Mouse (Mus musculus) adrenal gland, adult (tissue): ENCODE data around the gene Eif4g1.

Experiments
- DNase-seq, 2 experiments: peaks; one replicate each; pipeline ENCODE4 v3.0.0; 2022 to 2023; ENCODE audit warnings: low spot score in 1 of 2; ENCODE audit not compliant: inconsistent age in 2 of 2

The Eif4g1 gene

DNA sequence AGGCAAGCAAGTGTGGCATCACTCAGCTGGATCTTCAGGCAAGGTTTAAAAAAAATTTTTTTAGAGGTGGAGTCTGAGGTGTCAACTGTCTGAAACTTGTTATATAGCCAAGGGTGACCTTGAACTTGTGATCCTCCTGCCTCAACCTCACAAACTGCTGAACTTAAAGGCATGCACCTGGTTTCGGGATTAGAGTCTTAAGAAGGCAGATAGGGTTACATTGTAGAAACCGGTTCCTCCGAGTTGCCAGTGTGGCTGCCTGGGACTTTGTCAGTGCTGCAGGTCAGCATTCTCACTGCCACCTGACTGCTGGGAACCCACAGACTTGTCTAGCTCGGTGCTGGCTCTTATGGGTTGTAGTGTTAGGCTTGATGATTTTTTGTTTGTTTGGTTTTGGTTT is 55.1 kb downstream of the Eif4g1 start:
- DNase-seq, result no peak

DNA sequence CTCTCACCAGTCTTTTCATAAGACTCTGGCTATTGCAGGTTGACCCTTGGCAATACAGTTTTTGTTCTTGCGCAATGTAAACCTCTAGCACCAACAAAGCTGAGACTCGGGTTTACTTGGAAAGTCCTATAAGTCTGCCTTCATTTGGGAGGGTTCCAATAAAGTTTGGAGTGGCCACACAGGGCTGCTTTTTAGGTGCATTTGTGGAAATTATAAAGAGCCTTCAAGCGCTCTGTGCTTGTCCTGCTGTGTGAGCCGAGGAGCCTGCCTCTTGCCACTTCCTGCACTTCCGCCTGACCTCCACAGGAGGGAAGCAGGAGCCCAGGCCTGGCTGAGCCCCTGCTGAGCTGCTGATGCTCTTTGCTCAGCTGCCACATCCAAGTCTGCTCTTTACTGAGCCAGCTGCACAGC is 56.2 kb downstream of the Eif4g1 start:
- peak; percentile 82 to 90 for DNase-seq

DNA sequence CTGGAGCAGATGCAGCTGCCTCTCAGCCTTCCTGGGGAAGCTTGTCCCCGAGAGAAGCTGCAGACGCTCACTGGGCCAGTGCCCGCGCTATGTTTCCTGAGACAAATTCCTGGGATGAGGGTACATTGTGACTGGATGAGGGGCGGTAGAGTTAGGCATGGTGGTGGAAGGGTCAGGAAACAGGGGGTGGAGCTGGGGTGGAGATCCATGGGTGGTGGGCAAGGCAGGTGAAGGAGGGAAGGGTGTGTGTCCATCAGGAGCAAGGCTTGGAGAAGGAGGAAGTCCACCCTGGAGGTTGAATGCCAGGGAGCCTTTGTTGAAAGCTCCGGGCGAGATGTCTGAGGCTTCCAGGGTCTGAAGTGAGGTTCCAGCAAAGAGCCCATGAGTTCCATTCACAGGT is 57.2 kb downstream of the Eif4g1 start:
- no peak for DNase-seq

DNA sequence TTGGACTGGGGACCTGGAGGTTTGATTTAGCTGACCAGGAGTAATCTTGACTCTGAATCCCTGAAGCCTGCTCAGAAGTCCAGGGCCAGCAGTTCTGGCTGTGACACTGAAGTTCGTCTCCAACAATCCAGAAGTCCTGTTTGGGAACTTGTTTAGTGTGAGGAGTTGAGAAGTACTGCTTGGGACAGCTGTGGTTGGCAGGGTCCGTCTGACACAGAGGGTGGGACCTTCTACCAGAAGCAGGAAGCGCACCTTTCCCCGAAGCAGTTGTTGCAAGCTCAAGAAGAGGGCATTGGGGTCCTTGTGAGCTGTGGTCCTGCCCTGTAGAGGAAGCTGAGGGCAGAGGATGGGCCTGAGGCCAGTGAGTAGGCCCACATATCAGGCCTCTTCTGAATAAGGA is 57.6 kb downstream of the Eif4g1 start:
- DNase-seq, result no peak

DNA sequence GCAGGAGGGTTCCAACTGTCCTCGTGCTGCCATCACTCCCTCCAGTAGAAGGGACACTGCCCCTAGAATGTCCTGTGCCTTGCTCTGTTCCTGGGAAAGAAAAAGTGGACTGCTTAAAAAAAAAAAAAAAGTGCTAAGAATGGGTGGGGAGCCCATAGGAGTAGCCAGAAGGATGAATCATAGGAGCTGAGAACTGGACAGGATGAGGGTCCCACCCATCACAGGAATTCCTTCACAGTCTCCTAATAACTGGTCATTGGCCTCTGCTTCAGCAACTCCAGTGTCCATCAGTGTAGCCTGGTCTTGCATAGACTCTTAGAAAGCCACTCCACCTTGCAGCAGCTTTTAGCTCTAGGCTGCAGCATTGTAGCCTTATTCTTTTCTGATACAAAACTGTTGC is 58.3 kb downstream of the Eif4g1 start:
- DNase-seq, result no peak

DNA sequence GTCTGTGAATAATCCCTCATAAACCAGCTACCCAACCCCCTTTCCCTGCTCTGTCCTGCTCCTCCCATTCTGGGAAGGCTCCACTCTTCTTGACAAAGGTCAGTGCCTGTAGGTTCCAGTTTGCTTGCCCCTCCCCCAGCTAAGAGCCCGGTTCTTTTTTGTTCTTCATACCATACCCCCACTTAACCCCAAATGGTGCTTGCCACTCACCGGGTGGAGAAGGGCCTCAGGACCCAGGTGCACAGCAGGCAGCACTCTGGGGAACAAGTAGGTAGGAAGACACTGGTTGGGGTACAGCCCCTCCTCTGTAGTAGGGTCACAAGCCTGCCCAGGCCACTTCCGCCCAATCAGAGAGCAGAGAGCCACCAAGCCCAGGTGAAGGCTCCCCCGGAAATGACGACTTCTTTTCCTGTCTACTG is 62.2 kb downstream of the Eif4g1 start:
- DNase-seq, result peak in 1 of 2 experiments; percentile 59

DNA sequence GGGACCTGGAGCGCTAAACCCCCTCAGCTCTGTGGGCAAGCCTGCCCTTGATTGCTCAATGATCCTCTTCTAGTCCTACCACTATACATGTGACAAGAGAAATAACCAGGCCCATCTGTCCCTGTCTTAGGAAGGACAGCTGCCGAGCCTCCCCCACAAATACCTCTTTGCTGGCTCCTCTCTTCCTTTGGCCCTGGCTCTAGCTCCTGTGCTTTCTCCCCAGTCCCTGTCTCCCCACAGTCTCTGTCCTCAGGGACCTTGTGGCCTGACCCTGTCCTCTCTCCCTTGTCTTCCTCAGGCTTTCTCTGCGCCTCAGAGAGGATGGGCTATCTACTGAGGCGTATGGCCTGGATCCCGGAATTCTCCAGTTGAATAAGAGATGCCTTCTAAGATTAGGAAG is 63.6 kb downstream of the Eif4g1 start:
- no peak for DNase-seq

DNA sequence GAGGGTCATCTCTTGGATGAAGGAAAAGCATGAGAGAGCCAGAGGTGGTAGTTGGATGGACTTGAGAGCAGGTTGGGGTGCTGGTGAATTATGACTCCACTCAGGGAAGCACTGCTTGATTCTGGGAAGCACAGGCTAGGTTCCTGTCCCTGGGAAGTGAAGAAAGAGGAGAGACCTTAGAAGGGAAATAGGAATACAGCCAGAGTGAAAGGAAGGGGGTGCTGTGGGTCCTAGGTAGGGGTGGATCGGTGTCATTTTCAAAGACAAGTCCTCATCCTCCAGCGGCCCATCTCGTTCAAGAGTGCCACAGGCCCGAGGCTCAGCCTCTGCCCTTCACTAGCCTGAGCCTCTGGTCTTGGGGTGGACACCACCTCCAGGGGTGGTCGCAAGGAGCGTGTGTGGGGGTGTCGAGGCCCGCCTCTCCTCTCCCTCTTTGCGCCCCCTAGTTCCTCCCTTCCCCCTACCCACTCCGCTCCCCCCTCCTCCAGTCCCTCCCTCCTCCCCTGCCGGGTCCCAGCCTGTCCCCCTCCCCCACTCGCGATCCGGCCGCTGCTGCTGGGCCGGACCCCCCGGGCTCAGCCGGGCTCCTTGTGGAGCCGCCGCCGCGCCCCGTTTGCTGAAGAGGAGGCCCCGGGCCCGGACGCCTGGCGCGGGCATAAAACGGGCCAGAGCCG is 64.3 kb downstream of the Eif4g1 start:
- peak in 1 of 2 experiments; percentile 65 for DNase-seq

DNA sequence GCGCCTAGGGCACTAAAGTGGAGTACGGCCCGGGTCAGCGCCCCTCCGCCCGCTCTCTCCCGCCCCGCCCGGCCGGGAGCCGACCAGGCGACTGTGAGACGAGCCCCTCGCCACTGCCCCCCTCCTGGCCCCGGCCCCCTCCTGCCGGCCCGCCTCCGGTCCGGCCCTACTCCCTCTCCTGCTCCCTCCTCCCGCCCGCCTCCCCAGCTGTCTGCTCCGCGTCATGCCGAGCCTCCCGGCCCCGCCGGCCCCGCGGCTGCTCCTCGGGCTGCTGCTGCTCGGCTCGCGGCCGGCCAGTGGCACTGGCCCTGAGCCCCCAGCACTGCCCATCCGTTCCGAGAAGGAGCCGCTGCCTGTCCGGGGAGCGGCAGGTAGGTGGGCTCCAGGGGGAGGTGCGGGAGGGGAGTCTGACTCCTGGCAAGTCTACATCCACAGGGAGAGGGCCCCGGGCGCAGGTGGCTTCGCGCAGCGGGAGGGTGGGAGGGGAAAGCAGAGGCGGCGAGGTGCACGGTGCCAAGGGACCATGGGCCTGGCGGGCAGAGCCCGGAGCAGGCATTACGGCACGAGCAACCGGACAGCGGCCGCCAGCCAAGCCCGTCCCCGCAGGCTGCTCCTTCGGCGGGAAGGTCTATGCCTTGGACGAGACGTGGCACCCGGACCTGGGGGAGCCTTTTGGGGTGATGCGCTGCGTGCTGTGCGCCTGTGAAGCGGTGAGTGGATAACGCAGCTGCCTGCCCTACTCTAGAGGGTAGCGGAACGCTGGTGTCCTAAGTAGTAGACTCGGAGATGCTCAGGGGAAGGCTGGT is 65.0 kb downstream of the Eif4g1 start, which contains the start of gene Chrd:
Gene Chrd, plus strand, starts transcription at position 203 of the 806 bp plus-strand sequence.
- DNase-seq, result peak; percentile 79 to 90

DNA sequence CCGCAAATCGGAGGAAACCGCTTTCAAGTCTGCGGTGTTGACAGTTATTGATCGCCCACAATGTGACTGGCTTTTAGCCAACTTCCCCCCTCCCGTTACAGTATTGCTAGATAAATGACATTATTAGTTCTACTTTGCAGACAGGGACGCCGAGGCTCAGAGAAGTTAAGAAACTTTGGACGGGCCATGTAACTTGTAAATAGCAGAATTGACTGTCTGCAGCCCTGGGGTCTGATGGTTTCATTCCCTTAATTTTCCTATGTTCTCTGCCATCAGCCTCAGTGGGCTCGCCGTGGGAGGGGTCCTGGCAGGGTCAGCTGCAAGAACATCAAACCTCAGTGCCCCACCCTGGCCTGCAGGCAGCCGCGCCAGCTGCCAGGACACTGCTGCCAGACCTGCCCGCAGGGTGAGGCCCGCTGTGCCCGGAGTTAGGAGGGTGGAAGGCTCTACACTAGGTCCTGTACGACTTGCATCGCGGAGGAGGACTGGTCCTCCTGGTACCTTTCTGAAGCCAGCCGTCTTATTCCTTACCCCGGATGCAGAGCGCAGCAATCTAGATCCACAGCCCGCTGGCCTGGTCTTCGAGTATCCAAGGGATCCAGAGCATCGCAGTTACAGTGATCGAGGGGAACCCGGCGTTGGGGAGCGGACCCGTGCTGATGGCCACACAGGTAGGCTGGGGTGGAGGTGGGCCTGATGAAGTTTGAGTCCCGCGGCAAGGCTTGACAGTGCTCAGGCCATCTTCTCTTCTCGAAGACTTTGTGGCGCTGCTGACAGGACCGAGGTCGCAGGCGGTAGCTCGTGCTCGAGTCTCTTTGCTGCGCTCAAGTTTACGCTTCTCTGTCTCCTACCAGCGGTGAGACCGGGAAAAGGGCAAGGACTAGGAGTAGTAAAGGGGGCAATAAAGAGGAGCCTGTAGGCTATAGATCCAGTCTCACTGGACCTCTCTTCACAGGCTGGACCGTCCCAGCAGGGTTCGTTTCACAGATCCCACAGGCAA is 65.9 kb downstream of the Eif4g1 start, which contains the start of gene Thpo:
Gene Thpo, minus strand, starts transcription at position 781 of the 1,000 bp plus-strand sequence.
- peak in 1 of 2 experiments; percentile 54 for DNase-seq

DNA sequence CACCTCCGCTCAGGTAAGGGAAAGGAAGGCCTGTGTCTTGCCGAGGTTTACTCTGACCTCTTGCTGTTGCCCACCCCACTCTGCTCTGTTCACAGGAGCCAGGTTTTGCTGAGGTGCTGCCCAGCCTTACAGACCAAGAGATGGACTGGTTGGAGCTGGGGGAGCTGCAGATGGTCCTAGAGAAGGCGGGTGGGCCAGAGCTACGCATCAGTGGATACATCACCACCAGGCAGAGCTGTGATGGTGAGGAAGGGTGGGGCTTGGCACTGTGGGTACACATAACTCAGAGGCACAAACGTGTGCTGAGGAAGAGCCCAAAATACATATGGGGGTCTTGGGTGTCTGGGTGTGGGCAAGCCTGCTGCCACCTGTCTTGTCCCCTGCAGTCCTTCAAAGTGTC is 67.5 kb downstream of the Eif4g1 start:
- DNase-seq, result no peak

DNA sequence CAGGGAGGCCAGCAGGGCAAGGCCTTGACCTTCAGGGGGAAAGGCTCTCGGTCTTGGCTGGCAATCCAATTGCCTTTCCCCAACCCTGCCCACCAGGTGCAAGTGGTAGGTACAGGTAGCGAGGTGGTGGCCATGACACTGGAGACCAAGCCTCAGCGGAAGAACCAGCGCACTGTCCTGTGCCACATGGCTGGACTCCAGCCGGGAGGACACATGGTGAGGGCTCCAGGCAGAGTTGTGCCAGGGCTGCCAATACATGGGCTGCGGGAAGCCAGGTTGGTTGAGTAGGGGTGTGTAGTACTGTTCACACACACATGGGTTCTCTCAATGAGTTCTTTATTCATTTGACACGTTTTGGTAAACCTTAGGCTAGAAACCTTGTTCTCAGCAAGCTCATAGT is 68.1 kb downstream of the Eif4g1 start:
- peak in 1 of 2 experiments; percentile 5 for DNase-seq

DNA sequence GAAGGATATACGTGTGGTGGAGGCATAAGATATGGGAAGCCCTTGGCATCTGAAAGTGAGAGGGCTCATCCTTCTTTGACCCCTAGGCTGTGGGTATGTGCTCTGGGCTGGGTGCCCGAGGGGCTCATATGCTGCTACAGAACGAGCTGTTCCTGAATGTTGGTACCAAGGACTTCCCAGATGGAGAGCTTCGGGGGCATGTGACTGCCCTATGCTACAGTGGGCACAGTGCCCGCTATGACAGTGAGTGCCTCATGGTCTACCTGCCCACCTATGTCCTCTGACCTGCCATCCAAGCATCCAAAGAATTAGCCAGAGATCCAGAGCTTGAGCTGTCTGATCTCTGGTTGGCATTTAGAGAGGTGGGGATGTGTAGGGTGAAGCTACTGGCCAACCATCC is 68.7 kb downstream of the Eif4g1 start:
- DNase-seq, result peak in 1 of 2 experiments; percentile 3

DNA sequence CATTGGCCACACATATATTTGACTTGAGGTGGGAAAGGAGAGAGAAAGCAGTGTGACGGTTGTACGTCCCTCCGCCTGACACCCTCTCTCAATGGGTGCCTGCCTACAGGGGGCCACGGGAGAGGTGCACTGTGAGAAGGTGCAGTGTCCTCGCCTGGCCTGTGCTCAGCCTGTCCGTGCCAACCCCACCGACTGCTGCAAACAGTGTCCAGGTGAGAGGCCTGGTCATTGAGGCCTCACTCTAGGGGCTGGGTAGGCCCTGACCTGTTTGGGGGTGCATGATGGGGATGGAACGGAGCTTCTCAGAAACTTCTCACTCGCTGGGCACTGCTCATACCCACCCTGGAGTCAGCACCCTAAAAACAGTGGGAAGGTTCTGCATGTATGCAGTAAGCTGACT is 71.7 kb downstream of the Eif4g1 start:
- no peak for DNase-seq
